Mouse (Mus musculus) neural tube, embryonic 15.5 days (tissue): ENCODE results near the gene Cep95. TPM values are rescaled to one million over a fixed set of nuclear protein-coding genes. Genes with fewer than 3 reads are reported as not detected.
A peak's percentile ranks its signal among the peaks of the same experiment; 100 is the strongest.

ENCODE experiments used
- ATAC-seq: fragments of 200-750 bp; cut with Nextera tagmentation; 2 replicates; pipeline ENCODE4 v1.8.0; 2017; ENCODE audit warnings: mild to moderate bottlenecking, moderate TSS enrichment, moderate library complexity; ENCODE audit not compliant: low FRiP score
- H3K27ac ChIP-seq: fragments of 300-500 bp; sonication (generic); replicated peaks from 2 replicates; pipeline ENCODE4 v1.5.1; 2015; ENCODE audit warnings: mild to moderate bottlenecking, inconsistent platforms
- H3K27me3 ChIP-seq: fragments of 300-500 bp; sonication (generic); replicated peaks from 2 replicates; pipeline ENCODE4 v1.6.1; 2015; ENCODE audit warnings: inconsistent platforms
- H3K36me3 ChIP-seq: fragments of 300-500 bp; sonication (generic); 2 replicates; pipeline ENCODE4 v1.6.1; 2015; ENCODE audit warnings: inconsistent platforms
- H3K4me1 ChIP-seq: fragments of 300-500 bp; sonication (generic); 2 replicates; pipeline ENCODE4 v1.6.1; 2015; ENCODE audit warnings: inconsistent platforms
- H3K4me2 ChIP-seq: fragments of 300-500 bp; sonication (generic); 2 replicates; pipeline ENCODE4 v1.6.1; 2015; ENCODE audit warnings: inconsistent platforms, mild to moderate bottlenecking, moderate library complexity
- H3K4me3 ChIP-seq: fragments of 300-500 bp; sonication (generic); replicated peaks from 2 replicates; pipeline ENCODE4 v1.5.1; 2015; ENCODE audit warnings: mild to moderate bottlenecking, inconsistent platforms
- H3K9ac ChIP-seq: fragments of 300-500 bp; sonication (generic); replicated peaks from 2 replicates; pipeline ENCODE4 v1.6.1; 2015; ENCODE audit warnings: mild to moderate bottlenecking, inconsistent platforms
- H3K9me3 ChIP-seq: fragments of 300-500 bp; sonication (generic); replicated peaks from 2 replicates; pipeline ENCODE4 v1.6.1; 2016; ENCODE audit warnings: inconsistent platforms
- WGBS: fragments of 180-500 bp; shearing (Covaris S2); methylation state at CpG from one replicate; pipeline ENCODE4 v1.1.7; 2015; ENCODE audit warnings: mixed read lengths; 5-methylcytosine and 5-hydroxymethylcytosine counted together
- polyA plus RNA-seq: library from polyadenylated mRNA; unstranded; fragments of >200 nt; fragmentation: Nextera tagmentation; extraction: Ambion mirVana; gene quantifications from 2 replicates; pipeline ENCODE4 v1.2.1, GENCODE M21; 2015

The Cep95 gene
- polyA plus RNA-seq, 1 experiment from 2014 or later = 15.1 TPM

- no peaks in the 10 kb centered on the region for H3K9me3 ChIP-seq
- no peaks in the 10 kb centered on the region for H3K36me3 ChIP-seq
- no peaks in the 10 kb centered on the region for H3K27me3 ChIP-seq
- no peak overlapping the region for H3K9ac ChIP-seq
- H3K27ac ChIP-seq = no peak overlapping the region
- ATAC-seq = no peak
- no peak overlapping the region for H3K4me2 ChIP-seq
- no peak overlapping the region for H3K4me3 ChIP-seq
- 72% methylated on average over 5 of the region's 5 CpGs for WGBS
- H3K4me1 ChIP-seq = no peaks in the 10 kb centered on the region
These were observed 33.5 kb upstream of the Cep95 start for GRCm38 (mm10) chr11:106755583-106755982.

- no peak for ATAC-seq
- no peak overlapping the region for H3K4me3 ChIP-seq
- 95% methylated on average over 3 of the region's 3 CpGs for WGBS
These were observed 30.0 kb upstream of the Cep95 start for GRCm38 (mm10) chr11:106759028-106759427.

GRCm38 (mm10) chr11:106760511-106760910 lies 28.5 kb upstream of the Cep95 start:
- Histone ChIP-seq H3K9ac (no peak overlapping the region), H3K36me3 (no peaks in the 10 kb centered on the region; the same call in 1 of the 2 replicates), H3K4me1 (no peaks in the 10 kb centered on the region), H3K4me2 (no peak overlapping the region), H3K27ac (no peak overlapping the region), H3K27me3 (no peaks in the 10 kb centered on the region), H3K4me3 (no peak overlapping the region), H3K9me3 (no peaks in the 10 kb centered on the region)
- 93% methylated on average over 5 of the region's 5 CpGs for WGBS
- ATAC-seq = no peak

More at GRCm38 (mm10) chr11:106759028-106759427, 30.0 kb upstream of the Cep95 start:
- no peaks in the 10 kb centered on the region for H3K4me1 ChIP-seq
- no peaks in the 10 kb centered on the region for H3K27me3 ChIP-seq
- no peak overlapping the region for H3K4me2 ChIP-seq
- H3K9me3 ChIP-seq = no peaks in the 10 kb centered on the region
- no peaks in the 10 kb centered on the region for H3K36me3 ChIP-seq
- no peak overlapping the region for H3K27ac ChIP-seq
- H3K9ac ChIP-seq = no peak overlapping the region

GRCm38 (mm10) chr11:106762139-106762799 lies 26.8 kb upstream of the Cep95 start:
- no peak for ATAC-seq
- no peak overlapping the region for H3K9ac ChIP-seq
- H3K36me3 ChIP-seq = peaks cover 11% of the 10 kb centered on the region
- no peaks in the 10 kb centered on the region for H3K4me1 ChIP-seq
- H3K27me3 ChIP-seq = no peaks in the 10 kb centered on the region
- H3K4me2 ChIP-seq = no peak overlapping the region
- no peak overlapping the region for H3K27ac ChIP-seq
- no peaks in the 10 kb centered on the region for H3K9me3 ChIP-seq
- no peak overlapping the region for H3K4me3 ChIP-seq
- 57% methylated on average over 5 of the region's 5 CpGs for WGBS

- 80% methylated on average over 9 of the region's 9 CpGs for WGBS
- H3K27me3 ChIP-seq = no peaks in the 10 kb centered on the region
- H3K4me2 ChIP-seq = no peak overlapping the region
- H3K4me3 ChIP-seq = no peak overlapping the region
- H3K27ac ChIP-seq = no peak overlapping the region
- ATAC-seq = no peak
- H3K9me3 ChIP-seq = 0 out of 2 replicates have a peak, but pooled peaks cover 1% of the 10 kb centered on the region
- no peaks in the 10 kb centered on the region for H3K4me1 ChIP-seq
- H3K9ac ChIP-seq = no peak overlapping the region
- H3K36me3 ChIP-seq = peaks cover 16% of the 10 kb centered on the region
These were observed 26.3 kb upstream of the Cep95 start for GRCm38 (mm10) chr11:106762800-106763185.

GRCm38 (mm10) chr11:106766611-106767162 lies 22.4 kb upstream of the Cep95 start:
- Histone ChIP-seq H3K27ac (no peak overlapping the region), H3K4me3 (no peak overlapping the region), H3K9me3 (0 out of 2 replicates have a peak, but pooled peaks cover 4% of the 10 kb centered on the region), H3K4me1 (no peaks in the 10 kb centered on the region), H3K36me3 (peaks cover 43% of the 10 kb centered on the region), H3K9ac (no peak overlapping the region), H3K4me2 (no peak overlapping the region), H3K27me3 (no peaks in the 10 kb centered on the region)
- 90% methylated on average over 4 of the region's 4 CpGs for WGBS
- no peak for ATAC-seq

GRCm38 (mm10) chr11:106767516-106767915 lies 21.5 kb upstream of the Cep95 start:
- 94% methylated on average over 4 of the region's 4 CpGs for WGBS
- Histone ChIP-seq H3K27ac (no peak overlapping the region), H3K9ac (no peak overlapping the region), H3K4me3 (no peak overlapping the region), H3K9me3 (0 out of 2 replicates have a peak, but pooled peaks cover 4% of the 10 kb centered on the region), H3K4me2 (no peak overlapping the region), H3K36me3 (peaks cover 48% of the 10 kb centered on the region), H3K27me3 (no peaks in the 10 kb centered on the region), H3K4me1 (no peaks in the 10 kb centered on the region)
- ATAC-seq = no peak

- Histone ChIP-seq H3K27ac (no peak overlapping the region), H3K4me3 (no peak overlapping the region), H3K36me3 (peaks cover 76% of the 10 kb centered on the region), H3K27me3 (no peaks in the 10 kb centered on the region), H3K9me3 (0 out of 2 replicates have a peak, but pooled peaks cover 4% of the 10 kb centered on the region), H3K4me1 (no peaks in the 10 kb centered on the region), H3K4me2 (no peak overlapping the region), H3K9ac (no peak overlapping the region)
- ATAC-seq = no peak
- WGBS = 97% methylated on average over 9 of the region's 9 CpGs
These were observed 18.7 kb upstream of the Cep95 start for GRCm38 (mm10) chr11:106770195-106770974.

- WGBS = 93% methylated on average over 9 of the region's 9 CpGs
- ATAC-seq = no peak
- peaks cover 9% of the 10 kb centered on the region for H3K4me1 ChIP-seq
- no peaks in the 10 kb centered on the region for H3K9me3 ChIP-seq
- no peak overlapping the region for H3K27ac ChIP-seq
- no peaks in the 10 kb centered on the region for H3K27me3 ChIP-seq
- no peak overlapping the region for H3K9ac ChIP-seq
- no peak overlapping the region for H3K4me2 ChIP-seq
- H3K4me3 ChIP-seq = no peak overlapping the region
- H3K36me3 ChIP-seq = peaks cover 63% of the 10 kb centered on the region
These were observed 16.0 kb upstream of the Cep95 start for GRCm38 (mm10) chr11:106773061-106773460.

- H3K27ac ChIP-seq = no peak overlapping the region
- no peak overlapping the region for H3K9ac ChIP-seq
- no peaks in the 10 kb centered on the region for H3K27me3 ChIP-seq
- no peaks in the 10 kb centered on the region for H3K9me3 ChIP-seq
- 97% methylated on average over 4 of the region's 4 CpGs for WGBS
- no peak for ATAC-seq
- H3K36me3 ChIP-seq = peaks cover 48% of the 10 kb centered on the region
- no peak overlapping the region for H3K4me2 ChIP-seq
- H3K4me1 ChIP-seq = peaks cover 21% of the 10 kb centered on the region
- no peak overlapping the region for H3K4me3 ChIP-seq
These were observed 12.1 kb upstream of the Cep95 start for GRCm38 (mm10) chr11:106776960-106777359.

- Histone ChIP-seq H3K9ac (no peak overlapping the region), H3K27ac (no peak overlapping the region), H3K4me3 (no peak overlapping the region), H3K27me3 (no peaks in the 10 kb centered on the region), H3K36me3 (peaks cover 48% of the 10 kb centered on the region), H3K4me1 (peaks cover 21% of the 10 kb centered on the region), H3K4me2 (no peak overlapping the region), H3K9me3 (no peaks in the 10 kb centered on the region)
- 94% methylated on average over 3 of the region's 3 CpGs for WGBS
- ATAC-seq = no peak
These were observed 11.7 kb upstream of the Cep95 start for GRCm38 (mm10) chr11:106777395-106777794.

GRCm38 (mm10) chr11:106778132-106778531 lies 10.9 kb upstream of the Cep95 start:
- no peaks in the 10 kb centered on the region for H3K27me3 ChIP-seq
- H3K4me3 ChIP-seq = peak overlapping the region; percentile 60; the same call in 1 of the 2 replicates
- H3K4me1 ChIP-seq = peaks cover 25% of the 10 kb centered on the region
- H3K9me3 ChIP-seq = no peaks in the 10 kb centered on the region
- WGBS = 95% methylated on average over 7 of the region's 7 CpGs
- peaks cover 48% of the 10 kb centered on the region for H3K36me3 ChIP-seq
- ATAC-seq = no peak
- peak overlapping the region; percentile 73; the same call in 1 of the 2 replicates for H3K4me2 ChIP-seq
- H3K9ac ChIP-seq = no peak overlapping the region
- H3K27ac ChIP-seq = no peak overlapping the region
